Mouse (Mus musculus) embryo, embryonic 9.5 days (tissue): ENCODE measurements around the gene Gm4881.

Source experiments
- DNase-seq: peaks from one replicate; pipeline ENCODE4 v3.0.0-alpha.2; 2017; ENCODE audit errors: extremely low spot score

The Gm4881 gene

GRCm38 (mm10) chr7:24954450-24954849, 10.2 kb upstream of the Gm4881 start:
- no peak for DNase-seq

DNA sequence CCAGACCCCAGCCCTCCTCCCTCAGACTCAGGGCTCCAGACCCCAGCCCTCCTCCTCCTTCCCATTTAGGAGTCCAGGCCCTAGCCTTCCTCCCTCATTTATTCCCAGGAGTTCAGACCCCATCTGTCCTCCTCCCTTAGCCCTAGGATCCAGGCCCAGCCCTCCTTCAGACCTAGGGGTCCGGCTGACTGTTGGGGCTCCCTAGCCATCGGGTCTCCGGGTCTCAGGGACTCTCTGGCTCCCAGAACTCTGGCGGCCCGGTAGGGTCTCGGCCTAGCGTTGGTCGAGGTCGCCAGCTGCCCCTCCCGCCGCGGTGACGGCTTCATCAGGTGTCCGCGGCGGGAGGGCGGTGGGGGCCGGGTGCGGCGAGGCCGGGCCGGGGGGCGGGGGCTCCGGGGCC, 9.7 kb upstream of the Gm4881 start:
- no peak for DNase-seq

- peak; percentile 88 for DNase-seq
Measured at GRCm38 (mm10) chr7:24949958-24950623, 5.8 kb upstream of the Gm4881 start.

DNA sequence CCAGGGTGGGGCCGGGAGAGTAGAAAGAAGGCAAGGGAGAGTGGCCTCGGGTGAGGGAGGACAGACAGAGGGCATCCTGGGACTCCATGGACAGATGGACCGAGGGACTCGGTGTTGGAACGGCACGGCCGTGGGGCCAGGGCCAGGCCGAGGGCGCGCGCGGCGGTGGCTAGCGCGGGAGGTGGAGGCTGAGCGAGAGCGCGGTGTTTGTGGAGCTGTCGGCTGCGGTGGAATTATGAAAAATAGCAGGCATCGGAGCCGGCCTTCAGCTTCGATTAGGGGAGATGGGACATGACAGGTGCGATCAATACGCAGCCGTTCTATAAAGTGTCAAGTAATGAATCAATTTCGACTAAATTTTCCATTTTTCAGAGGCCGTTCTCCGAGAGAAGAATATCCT, 4.5 kb upstream of the Gm4881 start:
- no peak for DNase-seq

DNA sequence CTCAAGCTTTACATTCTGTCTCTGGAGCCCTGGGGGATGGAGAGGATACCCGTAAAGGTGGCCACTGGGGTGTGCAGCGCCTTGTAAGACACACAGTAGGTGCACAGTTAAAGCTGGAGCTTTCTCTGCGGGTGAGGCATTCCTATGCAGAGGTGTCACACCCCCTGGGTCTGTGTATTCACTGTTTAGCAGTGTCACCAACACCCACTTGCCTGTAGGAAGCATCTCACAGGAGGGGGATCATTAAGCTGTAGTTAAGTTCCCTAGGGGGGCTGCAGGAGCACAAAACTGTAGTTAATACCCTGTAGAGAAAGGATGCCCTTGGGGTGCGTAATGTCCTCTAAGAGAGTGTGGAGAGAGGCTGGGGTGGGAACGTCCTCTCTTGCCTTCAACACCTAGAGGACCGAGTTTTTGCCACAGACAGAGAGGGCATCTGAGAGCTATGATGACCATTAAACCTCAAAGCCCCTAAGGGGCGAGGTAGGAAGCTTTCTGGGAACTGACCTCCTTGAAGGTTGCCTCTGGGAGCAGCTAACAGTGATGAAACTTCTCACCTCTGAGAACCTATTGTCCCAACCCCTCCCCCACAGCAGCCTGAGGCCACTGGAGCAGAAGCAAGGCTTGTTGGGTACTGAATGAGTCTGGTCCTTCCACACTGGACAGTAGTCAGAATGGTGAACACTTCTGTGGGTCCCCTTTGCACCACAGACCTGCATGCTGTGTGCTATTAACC, 3.2 kb upstream of the Gm4881 start:
- DNase-seq, result no peak

DNA sequence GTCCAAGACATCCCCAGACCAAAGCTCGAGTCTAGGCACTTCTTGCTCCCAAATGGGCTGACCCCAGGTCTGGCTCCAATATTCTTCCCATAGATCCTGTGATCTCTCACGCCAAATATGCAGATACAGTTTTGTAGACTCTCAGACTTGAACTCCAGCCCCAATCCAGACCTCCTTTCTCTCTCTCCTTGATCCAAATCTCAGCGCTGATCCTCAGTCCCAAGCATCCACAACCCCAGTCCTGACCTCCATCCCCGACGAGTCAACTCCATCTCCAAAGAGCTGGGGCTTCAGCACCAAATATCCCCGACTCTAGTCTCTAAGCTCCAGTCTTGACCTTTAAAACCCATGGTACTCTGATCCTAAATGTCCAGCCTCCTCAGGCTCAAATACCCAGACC, 653 bp downstream of the Gm4881 start:
- no peak for DNase-seq

DNA sequence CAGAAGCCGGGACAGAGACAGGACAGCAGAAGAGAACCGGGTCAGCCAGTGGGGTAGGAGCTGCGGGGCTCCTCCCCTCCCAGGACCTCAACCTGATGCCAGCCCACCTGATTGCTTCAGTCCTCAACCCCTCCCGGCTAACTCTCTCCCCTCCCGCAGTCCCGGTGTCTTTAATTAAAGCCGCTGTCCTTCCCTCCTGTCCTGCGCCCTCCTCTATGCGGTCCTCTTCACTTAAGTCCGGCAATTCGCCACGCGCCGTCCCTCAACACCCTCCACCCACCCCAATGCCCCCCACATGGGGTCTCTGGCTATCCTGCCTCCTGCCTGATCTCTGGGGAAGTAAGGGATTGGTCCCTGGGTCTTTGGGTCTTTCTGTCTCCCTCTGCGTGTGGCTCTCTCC, 12.6 kb downstream of the Gm4881 start:
- DNase-seq, result no peak

DNA sequence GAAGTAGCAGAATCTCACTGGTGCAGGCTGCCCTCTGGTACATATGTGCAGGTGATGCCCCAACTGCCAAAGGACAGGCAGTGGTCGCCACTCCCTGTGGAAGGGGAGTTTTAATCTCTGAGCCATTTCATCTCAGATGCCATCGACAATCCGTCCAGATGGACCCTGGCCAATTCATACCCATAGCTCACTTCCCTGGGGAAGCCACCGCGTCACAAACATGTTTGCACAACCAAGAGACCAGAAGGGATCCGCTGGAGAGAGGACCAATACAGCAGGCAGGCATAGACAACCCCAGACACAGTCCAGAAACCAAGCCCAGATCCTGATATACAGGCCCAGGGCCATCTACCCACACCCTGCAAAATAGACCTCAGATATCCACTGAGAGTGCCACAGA, 13.8 kb downstream of the Gm4881 start:
- DNase-seq, result no peak

DNA sequence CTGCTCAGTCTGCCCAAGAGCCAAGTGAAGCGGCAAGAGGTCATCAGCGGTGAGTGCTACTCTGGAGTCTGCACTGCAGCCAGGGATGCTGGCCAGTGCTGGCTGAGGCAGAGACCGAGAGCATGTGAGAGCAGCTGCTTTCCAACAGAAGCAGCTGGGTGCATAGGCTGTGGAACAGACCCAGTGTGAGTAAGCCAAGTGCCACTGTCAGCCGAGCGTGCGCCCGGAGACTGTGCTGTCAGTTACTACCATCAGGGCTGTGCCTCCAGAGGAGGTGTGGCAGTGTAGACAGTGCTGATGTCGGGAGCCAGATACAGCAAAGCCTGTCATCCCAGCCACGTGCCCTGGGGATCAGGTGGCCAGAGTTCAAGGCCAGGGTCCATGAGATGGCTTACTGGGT, 24.6 kb downstream of the Gm4881 start:
- DNase-seq, result no peak

- DNase-seq, result no peak
Measured at GRCm38 (mm10) chr7:24918763-24919323, 25.5 kb downstream of the Gm4881 start.

DNA sequence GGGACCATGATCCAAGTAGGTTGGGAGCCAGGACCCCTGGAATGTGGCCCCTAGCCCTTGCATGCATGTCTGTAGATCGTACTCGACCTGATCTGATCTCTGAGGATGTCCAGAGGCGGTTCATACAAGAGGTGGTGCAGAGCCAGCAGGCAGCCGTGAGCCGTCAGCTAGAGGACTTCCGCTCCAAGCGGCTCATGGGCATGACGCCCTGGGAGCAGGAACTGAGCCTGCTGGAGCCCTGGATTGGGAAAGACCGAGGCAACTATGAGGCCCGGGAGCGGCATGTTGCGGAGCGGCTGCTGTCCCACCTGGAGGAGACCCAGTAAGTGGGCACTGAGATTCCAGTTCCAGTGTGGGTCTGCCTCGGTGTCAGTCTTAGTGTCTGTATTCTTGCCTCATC, 31.8 kb downstream of the Gm4881 start:
- no peak for DNase-seq

- no peak for DNase-seq
Measured at GRCm38 (mm10) chr7:24907211-24907748, 37.0 kb downstream of the Gm4881 start.

- DNase-seq, result no peak
Measured at GRCm38 (mm10) chr7:24906551-24906950, 37.7 kb downstream of the Gm4881 start.

- DNase-seq, result peak; percentile 63
Measured at GRCm38 (mm10) chr7:24904936-24905335, 39.4 kb downstream of the Gm4881 start.

- peak; percentile 96 for DNase-seq
Measured at GRCm38 (mm10) chr7:24904070-24904483, 40.2 kb downstream of the Gm4881 start.

- no peak for DNase-seq
Measured at GRCm38 (mm10) chr7:24903444-24903825, 40.9 kb downstream of the Gm4881 start.

DNA sequence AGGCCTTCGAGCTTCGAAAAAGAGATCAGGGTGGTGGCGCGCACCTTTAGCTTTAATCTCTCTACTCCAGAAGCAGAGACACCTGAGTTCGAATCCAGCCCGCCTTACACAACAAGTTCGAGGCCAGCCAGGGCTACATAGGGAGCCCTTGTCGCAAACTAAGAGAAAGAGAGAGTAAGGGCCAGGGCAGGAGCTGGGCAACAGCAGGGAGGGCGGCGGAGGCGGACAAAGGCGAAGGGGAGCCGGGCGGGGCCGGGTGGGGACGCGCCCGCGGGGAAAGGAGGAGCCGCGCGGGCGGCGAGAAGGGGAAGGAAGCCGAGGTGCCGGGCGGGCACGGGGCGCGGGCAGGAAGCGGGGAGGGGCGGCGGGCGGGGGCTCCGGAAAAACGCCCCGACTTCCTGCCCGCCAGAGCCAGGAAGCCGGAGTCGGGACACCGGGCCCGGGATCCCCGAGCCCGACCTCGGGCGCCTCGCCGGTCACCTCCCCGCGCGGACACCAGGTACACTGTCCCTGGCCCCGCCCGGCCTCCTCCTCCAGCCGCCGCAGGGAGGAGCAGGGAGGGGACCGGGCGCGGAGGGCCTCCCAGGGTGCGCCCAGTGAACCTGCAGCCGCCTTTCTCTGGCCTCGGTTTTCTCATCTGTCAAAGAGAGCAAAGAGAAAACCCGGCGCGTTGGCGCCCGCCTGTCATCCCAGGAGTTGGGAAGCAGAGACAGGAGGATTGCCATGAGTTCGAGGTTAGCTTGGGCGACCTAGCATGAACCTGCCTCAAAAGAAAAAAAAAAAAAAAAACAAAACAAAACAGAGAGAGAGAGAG, 41.5 kb downstream of the Gm4881 start, which contains the start of gene Arhgef1:
TSS of gene Arhgef1 (plus strand) at position 283 of the 814 bp plus-strand sequence.
- peak; percentile 55 for DNase-seq

GRCm38 (mm10) chr7:24902264-24902629, 42.0 kb downstream of the Gm4881 start:
- no peak for DNase-seq

DNA sequence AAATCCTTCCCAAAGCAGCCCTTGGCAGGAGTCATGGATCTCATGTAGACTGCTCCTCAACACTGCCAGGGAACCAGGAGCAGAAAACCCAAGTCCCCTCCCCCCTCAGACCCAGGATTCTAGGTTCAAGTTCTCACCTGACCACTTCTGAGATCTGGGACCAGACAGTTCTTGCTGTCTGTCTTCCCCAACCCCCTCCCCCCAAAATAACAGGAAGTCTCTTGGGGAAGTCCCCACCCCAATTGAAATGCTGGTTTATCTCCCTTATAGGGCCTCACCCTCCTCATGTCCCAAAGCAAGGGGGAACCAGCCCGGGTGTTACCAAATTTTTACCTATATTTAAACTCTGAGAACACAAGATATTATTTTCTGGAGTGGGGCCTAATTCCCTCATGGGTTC, 42.5 kb downstream of the Gm4881 start:
- DNase-seq, result no peak

DNA sequence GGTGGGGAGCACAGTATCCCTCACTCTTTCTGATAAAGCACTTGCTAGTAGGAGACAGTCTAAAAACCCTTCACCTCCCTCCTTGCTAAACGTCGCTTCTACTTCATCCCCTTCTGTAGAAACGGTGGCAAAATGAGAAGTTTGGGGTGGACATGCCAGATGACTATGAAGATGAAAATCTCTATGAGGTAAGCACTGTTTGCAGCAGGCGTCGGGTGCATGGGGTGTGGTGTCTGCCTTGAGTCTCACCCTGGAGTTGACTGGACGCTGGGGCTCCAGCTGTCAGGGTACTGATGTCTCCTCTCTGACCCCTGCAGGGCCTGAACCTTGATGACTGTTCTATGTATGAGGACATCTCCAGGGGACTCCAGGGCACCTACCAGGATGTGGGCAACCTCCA, 43.2 kb downstream of the Gm4881 start:
- DNase-seq, result no peak

DNA sequence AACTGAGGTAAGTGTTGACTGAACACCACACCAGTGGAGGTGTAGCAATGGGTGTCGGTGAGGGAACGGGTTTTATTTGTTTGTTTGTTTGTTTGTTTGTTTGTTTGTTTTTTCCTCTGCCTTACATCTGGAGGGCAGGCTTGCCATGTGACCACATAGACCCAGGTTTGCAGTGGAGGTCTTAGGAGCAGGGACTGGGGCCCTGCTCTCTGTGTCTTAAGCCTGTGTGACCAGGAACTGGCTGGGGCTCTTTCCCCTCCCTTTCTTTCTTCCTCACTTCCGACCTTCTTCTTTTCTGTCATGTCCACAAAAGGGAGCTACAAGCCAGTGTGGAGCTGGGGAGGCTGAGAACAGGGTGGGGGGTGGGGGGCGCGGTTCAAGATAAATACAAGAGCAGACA, 46.3 kb downstream of the Gm4881 start:
- DNase-seq, result no peak

- DNase-seq, result no peak
Measured at GRCm38 (mm10) chr7:24897224-24897623, 47.1 kb downstream of the Gm4881 start, which contains the start of gene Cd79a. Gene Cd79a, plus strand, starts transcription at chr7:24897381.
